Mouse (Mus musculus): Measurements from ENCODE around the gene Misp. TPM values are rescaled to one million over a fixed set of nuclear protein-coding genes. Genes with fewer than 3 reads are reported as not detected.

Gene Misp
- polyA plus RNA-seq, 1 experiment = not detected

DNA sequence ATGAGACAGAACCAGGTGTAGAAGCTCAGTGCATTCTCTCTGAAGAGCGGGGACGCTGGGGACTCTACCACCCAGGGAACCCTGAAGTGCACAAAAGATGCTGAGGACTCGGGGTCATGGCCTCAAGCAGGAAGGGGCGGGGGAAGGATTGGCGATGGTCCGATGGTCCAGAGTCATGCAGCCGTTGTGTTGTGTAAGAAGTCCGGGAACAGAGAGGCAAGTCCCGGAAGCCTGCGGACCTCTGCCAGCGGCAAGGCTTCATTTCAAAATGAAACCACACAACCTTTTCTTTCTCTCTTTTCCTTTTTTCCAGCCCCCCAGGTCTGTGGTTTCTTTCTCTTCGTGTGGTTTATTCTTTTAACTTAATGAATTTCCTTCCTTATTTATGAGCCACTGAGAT, 57.0 kb downstream of the Misp start:
- Histone ChIP-seq H3K4me1 (ENCODE audit: control insufficient read depth, insufficient read depth, low read length) (peaks cover 15% of the 10 kb centered on the region), H3K27ac (ENCODE audit: control insufficient read depth, insufficient read depth, low read depth, low read length, poor library complexity) (peak overlapping the region; percentile 45; the same call in 1 of the 2 replicates), H3K4me3 (replicated peaks; ENCODE audit: control insufficient read depth, low read depth, low read length) (peak overlapping the region; percentile 14)
- TF ChIP-seq POLR2A (IDR thresholded peaks at IDR 0.05; ENCODE audit: borderline replicate concordance, control insufficient read depth, low read depth, low read length) (no peak), CTCF (IDR thresholded peaks at IDR 0.05; ENCODE audit: control insufficient read depth, insufficient read depth, low read length) (no peak)
- WGBS = 2% methylated on average over 12 of the region's 12 CpGs

DNA sequence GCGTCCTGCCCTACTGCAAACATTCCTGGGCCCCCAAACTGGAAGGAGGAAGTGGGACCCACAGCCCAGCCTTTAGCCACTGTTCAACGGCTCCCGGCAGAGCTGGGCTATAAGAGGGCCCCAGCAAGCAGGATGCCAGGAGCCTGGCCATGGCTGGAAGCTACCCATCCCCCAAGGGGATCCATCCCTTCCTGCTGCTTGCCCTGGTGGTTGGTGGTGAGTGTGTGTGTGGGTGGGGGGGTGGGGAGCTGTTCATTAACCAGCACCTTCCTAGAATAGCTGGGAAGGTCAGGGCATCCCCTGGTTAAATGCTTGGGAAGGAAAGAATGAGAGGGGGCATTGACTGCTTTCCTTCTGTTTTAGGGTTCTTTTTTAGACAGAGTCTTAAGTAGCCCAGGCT, 58.7 kb downstream of the Misp start:
- H3K4me1 ChIP-seq (ENCODE audit: control insufficient read depth, insufficient read depth, low read length) = peaks cover 12% of the 10 kb centered on the region; the same call in 1 of the 2 replicates
- H3K27ac ChIP-seq (ENCODE audit: control insufficient read depth, insufficient read depth, low read depth, low read length, poor library complexity) = no peak overlapping the region
- WGBS = 13% methylated on average over 3 of the region's 3 CpGs
- peak overlapping the region; percentile 9 for H3K4me3 ChIP-seq (replicated peaks; ENCODE audit: control insufficient read depth, low read depth, low read length)
- TF ChIP-seq CTCF (IDR thresholded peaks at IDR 0.05; ENCODE audit: control insufficient read depth, insufficient read depth, low read length) (no peak), POLR2A (IDR thresholded peaks at IDR 0.05; ENCODE audit: borderline replicate concordance, control insufficient read depth, low read depth, low read length) (no peak)

Other genes with a start within 250 kb of the Misp start
- gene Theg, start 233.7 kb upstream of the Misp start, polyA plus RNA-seq (2011; ENCODE audit: insufficient read depth, insufficient read length, low replicate concordance, missing spikeins) = not detected in 2 replicates
- not detected in 2 replicates for gene C2cd4c, start 207.0 kb upstream of the Misp start, polyA plus RNA-seq (2011; ENCODE audit: insufficient read depth, insufficient read length, low replicate concordance, missing spikeins)
- gene Shc2, start 183.1 kb upstream of the Misp start, polyA plus RNA-seq (2011; ENCODE audit: insufficient read depth, insufficient read length, low replicate concordance, missing spikeins) = 1.1 and 2.1 TPM in 2 replicates
- gene Odf3l2, start 175.3 kb upstream of the Misp start, polyA plus RNA-seq (2011; ENCODE audit: insufficient read depth, insufficient read length, low replicate concordance, missing spikeins) = not detected in 2 replicates
- not detected in 2 replicates for gene Madcam1, start 156.4 kb upstream of the Misp start, polyA plus RNA-seq (2011; ENCODE audit: insufficient read depth, insufficient read length, low replicate concordance, missing spikeins)
- gene Tpgs1, start 151.6 kb upstream of the Misp start, polyA plus RNA-seq (2011; ENCODE audit: insufficient read depth, insufficient read length, low replicate concordance, missing spikeins) = 4.9 and 12.2 TPM in 2 replicates
- 82.1 and 98.6 TPM in 2 replicates for gene Cdc34, start 138.8 kb upstream of the Misp start, polyA plus RNA-seq (2011; ENCODE audit: insufficient read depth, insufficient read length, low replicate concordance, missing spikeins)
- not detected in 2 replicates for gene Gzmm, start 132.0 kb upstream of the Misp start, polyA plus RNA-seq (2011; ENCODE audit: insufficient read depth, insufficient read length, low replicate concordance, missing spikeins)
- 465 and 588 TPM in 2 replicates for gene Bsg, start 116.5 kb upstream of the Misp start, polyA plus RNA-seq (2011; ENCODE audit: insufficient read depth, insufficient read length, low replicate concordance, missing spikeins)
- 0.31 TPM in 1 of 2 replicates, not detected in the other for gene Hcn2, start 104.4 kb upstream of the Misp start, polyA plus RNA-seq (2011; ENCODE audit: insufficient read depth, insufficient read length, low replicate concordance, missing spikeins)
- gene Polrmt, start 74.4 kb upstream of the Misp start, polyA plus RNA-seq (2011; ENCODE audit: insufficient read depth, insufficient read length, low replicate concordance, missing spikeins) = 20.0 and 29.6 TPM in 2 replicates
- gene Fgf22, start 65.9 kb upstream of the Misp start, polyA plus RNA-seq (2011; ENCODE audit: insufficient read depth, insufficient read length, low replicate concordance, missing spikeins) = not detected in 2 replicates
- 26.5 and 42.8 TPM in 2 replicates for gene Rnf126, start 54.0 kb upstream of the Misp start, polyA plus RNA-seq (2011; ENCODE audit: insufficient read depth, insufficient read length, low replicate concordance, missing spikeins)
- gene Fstl3, start 43.7 kb upstream of the Misp start, polyA plus RNA-seq (2011; ENCODE audit: insufficient read depth, insufficient read length, low replicate concordance, missing spikeins) = 1.0 and 1.8 TPM in 2 replicates
- 13.1 and 40.0 TPM in 2 replicates for gene Prss57, start 30.0 kb upstream of the Misp start, polyA plus RNA-seq (2011; ENCODE audit: insufficient read depth, insufficient read length, low replicate concordance, missing spikeins)
- 19.7 and 36.1 TPM in 2 replicates for gene Palm, start 27.4 kb upstream of the Misp start, polyA plus RNA-seq (2011; ENCODE audit: insufficient read depth, insufficient read length, low replicate concordance, missing spikeins)
- 113 and 188 TPM in 2 replicates for gene Ptbp1, start 33.4 kb downstream of the Misp start, polyA plus RNA-seq (2011; ENCODE audit: insufficient read depth, insufficient read length, low replicate concordance, missing spikeins)
- gene Prtn3, start 53.5 kb downstream of the Misp start, polyA plus RNA-seq (2011; ENCODE audit: insufficient read depth, insufficient read length, low replicate concordance, missing spikeins) = 143 and 259 TPM in 2 replicates
- gene Plppr3, start 53.6 kb downstream of the Misp start, polyA plus RNA-seq (2011; ENCODE audit: insufficient read depth, insufficient read length, low replicate concordance, missing spikeins) = 16.4 and 32.4 TPM in 2 replicates
- 102 and 162 TPM in 2 replicates for gene Elane, start 65.3 kb downstream of the Misp start, polyA plus RNA-seq (2011; ENCODE audit: insufficient read depth, insufficient read length, low replicate concordance, missing spikeins)
- 20.0 TPM in 1 of 2 replicates, not detected in the other for gene Cfd, start 69.9 kb downstream of the Misp start, polyA plus RNA-seq (2011; ENCODE audit: insufficient read depth, insufficient read length, low replicate concordance, missing spikeins)
- gene Med16, start 87.9 kb downstream of the Misp start, polyA plus RNA-seq (2011; ENCODE audit: insufficient read depth, insufficient read length, low replicate concordance, missing spikeins) = 12.3 and 19.2 TPM in 2 replicates
- gene Gm26602, start 89.9 kb downstream of the Misp start, polyA plus RNA-seq (2011; ENCODE audit: insufficient read depth, insufficient read length, low replicate concordance, missing spikeins) = not detected in 2 replicates
- 1.5 TPM in 1 of 2 replicates, not detected in the other for gene Kiss1r, start 96.0 kb downstream of the Misp start, polyA plus RNA-seq (2011; ENCODE audit: insufficient read depth, insufficient read length, low replicate concordance, missing spikeins)
- 182 and 197 TPM in 2 replicates for gene R3hdm4, start 100.2 kb downstream of the Misp start, polyA plus RNA-seq (2011; ENCODE audit: insufficient read depth, insufficient read length, low replicate concordance, missing spikeins)
- 12.4 and 27.6 TPM in 2 replicates for gene Arid3a, start 106.1 kb downstream of the Misp start, polyA plus RNA-seq (2011; ENCODE audit: insufficient read depth, insufficient read length, low replicate concordance, missing spikeins)
- 26.7 and 43.3 TPM in 2 replicates for gene Wdr18, start 139.2 kb downstream of the Misp start, polyA plus RNA-seq (2011; ENCODE audit: insufficient read depth, insufficient read length, low replicate concordance, missing spikeins)
- not detected in 2 replicates for gene Grin3b, start 149.7 kb downstream of the Misp start, polyA plus RNA-seq (2011; ENCODE audit: insufficient read depth, insufficient read length, low replicate concordance, missing spikeins)
- gene Tmem259, start 163.3 kb downstream of the Misp start, polyA plus RNA-seq (2011; ENCODE audit: insufficient read depth, insufficient read length, low replicate concordance, missing spikeins) = 78.6 and 131 TPM in 2 replicates
- 41.7 and 92.4 TPM in 2 replicates for gene Cnn2, start 167.6 kb downstream of the Misp start, polyA plus RNA-seq (2011; ENCODE audit: insufficient read depth, insufficient read length, low replicate concordance, missing spikeins)
- 54.3 and 96.9 TPM in 2 replicates for gene Abca7, start 175.5 kb downstream of the Misp start, polyA plus RNA-seq (2011; ENCODE audit: insufficient read depth, insufficient read length, low replicate concordance, missing spikeins)
- 111 and 291 TPM in 2 replicates for gene Arhgap45, start 195.7 kb downstream of the Misp start, polyA plus RNA-seq (2011; ENCODE audit: insufficient read depth, insufficient read length, low replicate concordance, missing spikeins)
- gene Polr2e, start 218.8 kb downstream of the Misp start, polyA plus RNA-seq (2011; ENCODE audit: insufficient read depth, insufficient read length, low replicate concordance, missing spikeins) = 35.6 and 44.5 TPM in 2 replicates
- 948 and 2,392 TPM in 2 replicates for gene Gpx4, start 226.2 kb downstream of the Misp start, polyA plus RNA-seq (2011; ENCODE audit: insufficient read depth, insufficient read length, low replicate concordance, missing spikeins)